Mouse (Mus musculus): Measurements from ENCODE around the gene Kcnk16. TPM values are rescaled to one million over a fixed set of nuclear protein-coding genes. Genes with fewer than 3 reads are reported as not detected.

Kcnk16 gene
- polyA plus RNA-seq, 1 experiment from 2014 or later: 0.12 TPM

GRCm38 (mm10) chr14:20229437-20229836 is 39.6 kb downstream of the Kcnk16 start:
- no peak overlapping the region for H3K4me2 ChIP-seq (replicated peaks)
- 0 out of 2 replicates have a peak, but pooled peaks cover 2% of the 10 kb centered on the region for H3K4me1 ChIP-seq
- H3K27me3 ChIP-seq: no peaks in the 10 kb centered on the region
- no peak overlapping the region for H3K27ac ChIP-seq (replicated peaks)
- H3K36me3 ChIP-seq: no peaks in the 10 kb centered on the region
- WGBS: 76% methylated on average over 6 of the region's 6 CpGs
- ATAC-seq (ENCODE audit: insufficient number of reproducible peaks, low FRiP score, low TSS enrichment, low read depth): no peak
- H3K4me3 ChIP-seq (replicated peaks): no peak overlapping the region
- no peak overlapping the region for H3K9ac ChIP-seq
- H3K9me3 ChIP-seq (replicated peaks): no peaks in the 10 kb centered on the region

GRCm38 (mm10) chr14:20228336-20228735 is 40.7 kb downstream of the Kcnk16 start:
- H3K9me3 ChIP-seq (replicated peaks): no peaks in the 10 kb centered on the region
- no peak overlapping the region for H3K4me3 ChIP-seq (replicated peaks)
- 44% methylated on average over 4 of the region's 4 CpGs for WGBS
- 0 out of 2 replicates have a peak, but pooled peaks cover 6% of the 10 kb centered on the region for H3K4me1 ChIP-seq
- no peak overlapping the region for H3K27ac ChIP-seq (replicated peaks)
- H3K9ac ChIP-seq: no peak overlapping the region
- no peak overlapping the region for H3K4me2 ChIP-seq (replicated peaks)
- H3K27me3 ChIP-seq: no peaks in the 10 kb centered on the region
- no peak for ATAC-seq (ENCODE audit: insufficient number of reproducible peaks, low FRiP score, low TSS enrichment, low read depth)
- no peaks in the 10 kb centered on the region for H3K36me3 ChIP-seq

GRCm38 (mm10) chr14:20226982-20227381 is 42.0 kb downstream of the Kcnk16 start:
- Histone ChIP-seq H3K9me3 (replicated peaks) (no peaks in the 10 kb centered on the region), H3K27me3 (no peaks in the 10 kb centered on the region), H3K36me3 (no peaks in the 10 kb centered on the region), H3K27ac (replicated peaks) (no peak overlapping the region), H3K4me3 (replicated peaks) (no peak overlapping the region), H3K4me1 (0 out of 2 replicates have a peak, but pooled peaks cover 6% of the 10 kb centered on the region), H3K4me2 (replicated peaks) (no peak overlapping the region), H3K9ac (no peak overlapping the region)
- WGBS: 43% methylated on average over 2 of the region's 2 CpGs
- ATAC-seq (ENCODE audit: insufficient number of reproducible peaks, low FRiP score, low TSS enrichment, low read depth): no peak

- Histone ChIP-seq H3K4me1 (0 out of 2 replicates have a peak, but pooled peaks cover 6% of the 10 kb centered on the region), H3K9ac (no peak overlapping the region), H3K9me3 (replicated peaks) (no peaks in the 10 kb centered on the region), H3K4me3 (replicated peaks) (no peak overlapping the region), H3K36me3 (no peaks in the 10 kb centered on the region), H3K4me2 (replicated peaks) (no peak overlapping the region), H3K27ac (replicated peaks) (no peak overlapping the region), H3K27me3 (no peaks in the 10 kb centered on the region)
- WGBS: 55% methylated on average over 7 of the region's 7 CpGs
- ATAC-seq (ENCODE audit: insufficient number of reproducible peaks, low FRiP score, low TSS enrichment, low read depth): no peak
Measured at GRCm38 (mm10) chr14:20226488-20226887, 42.5 kb downstream of the Kcnk16 start.

- Histone ChIP-seq H3K27ac (replicated peaks) (no peak overlapping the region), H3K27me3 (no peaks in the 10 kb centered on the region), H3K9ac (no peak overlapping the region), H3K4me3 (replicated peaks) (no peak overlapping the region), H3K36me3 (no peaks in the 10 kb centered on the region), H3K4me1 (0 out of 2 replicates have a peak, but pooled peaks cover 6% of the 10 kb centered on the region), H3K4me2 (replicated peaks) (no peak overlapping the region), H3K9me3 (replicated peaks) (no peaks in the 10 kb centered on the region)
- WGBS: 50% methylated on average over 4 of the region's 4 CpGs
- ATAC-seq (ENCODE audit: insufficient number of reproducible peaks, low FRiP score, low TSS enrichment, low read depth): no peak
Measured at GRCm38 (mm10) chr14:20225525-20225924, 43.5 kb downstream of the Kcnk16 start.

- Histone ChIP-seq H3K27me3 (no peaks in the 10 kb centered on the region), H3K9ac (no peak overlapping the region), H3K4me2 (replicated peaks) (no peak overlapping the region), H3K4me1 (0 out of 2 replicates have a peak, but pooled peaks cover 6% of the 10 kb centered on the region), H3K9me3 (replicated peaks) (no peaks in the 10 kb centered on the region), H3K27ac (replicated peaks) (no peak overlapping the region), H3K4me3 (replicated peaks) (no peak overlapping the region), H3K36me3 (no peaks in the 10 kb centered on the region)
- ATAC-seq (ENCODE audit: insufficient number of reproducible peaks, low FRiP score, low TSS enrichment, low read depth): no peak; the same call in 1 of the 2 replicates
- 61% methylated on average over 10 of the region's 10 CpGs for WGBS
Measured at GRCm38 (mm10) chr14:20224576-20225218, 44.3 kb downstream of the Kcnk16 start.

- ATAC-seq (ENCODE audit: insufficient number of reproducible peaks, low FRiP score, low TSS enrichment, low read depth): no peak
- 30% methylated on average over 4 of the region's 4 CpGs for WGBS
- no peaks in the 10 kb centered on the region for H3K36me3 ChIP-seq
Measured at GRCm38 (mm10) chr14:20224163-20224562, 44.8 kb downstream of the Kcnk16 start.

GRCm38 (mm10) chr14:20223253-20223652 is 45.7 kb downstream of the Kcnk16 start:
- H3K27me3 ChIP-seq: no peaks in the 10 kb centered on the region
- 0 out of 2 replicates have a peak, but pooled peaks cover 6% of the 10 kb centered on the region for H3K4me1 ChIP-seq
- no peak for ATAC-seq (ENCODE audit: insufficient number of reproducible peaks, low FRiP score, low TSS enrichment, low read depth)
- WGBS: 83% methylated on average over 5 of the region's 5 CpGs
- no peaks in the 10 kb centered on the region for H3K9me3 ChIP-seq (replicated peaks)
- no peak overlapping the region for H3K4me3 ChIP-seq (replicated peaks)
- no peaks in the 10 kb centered on the region for H3K36me3 ChIP-seq
- H3K4me2 ChIP-seq (replicated peaks): no peak overlapping the region
- H3K27ac ChIP-seq (replicated peaks): no peak overlapping the region
- no peak overlapping the region for H3K9ac ChIP-seq

More at GRCm38 (mm10) chr14:20224163-20224562, 44.8 kb downstream of the Kcnk16 start:
- H3K4me2 ChIP-seq (replicated peaks): no peak overlapping the region
- no peak overlapping the region for H3K27ac ChIP-seq (replicated peaks)
- H3K9me3 ChIP-seq (replicated peaks): no peaks in the 10 kb centered on the region
- H3K9ac ChIP-seq: no peak overlapping the region
- no peaks in the 10 kb centered on the region for H3K27me3 ChIP-seq
- H3K4me3 ChIP-seq (replicated peaks): no peak overlapping the region
- H3K4me1 ChIP-seq: 0 out of 2 replicates have a peak, but pooled peaks cover 6% of the 10 kb centered on the region

- H3K9ac ChIP-seq: no peak overlapping the region
- no peak overlapping the region for H3K4me2 ChIP-seq (replicated peaks)
- H3K4me1 ChIP-seq: 0 out of 2 replicates have a peak, but pooled peaks cover 6% of the 10 kb centered on the region
- 41% methylated on average over 7 of the region's 7 CpGs for WGBS
- no peaks in the 10 kb centered on the region for H3K27me3 ChIP-seq
- no peak overlapping the region for H3K27ac ChIP-seq (replicated peaks)
- H3K4me3 ChIP-seq (replicated peaks): no peak overlapping the region
- H3K9me3 ChIP-seq (replicated peaks): no peaks in the 10 kb centered on the region
- H3K36me3 ChIP-seq: no peaks in the 10 kb centered on the region
- no peak for ATAC-seq (ENCODE audit: insufficient number of reproducible peaks, low FRiP score, low TSS enrichment, low read depth)
Measured at GRCm38 (mm10) chr14:20221083-20221482, 47.9 kb downstream of the Kcnk16 start.

GRCm38 (mm10) chr14:20219849-20220248 is 49.1 kb downstream of the Kcnk16 start:
- H3K4me2 ChIP-seq (replicated peaks): no peak overlapping the region
- H3K36me3 ChIP-seq: no peaks in the 10 kb centered on the region
- ATAC-seq (ENCODE audit: insufficient number of reproducible peaks, low FRiP score, low TSS enrichment, low read depth): no peak
- WGBS: 74% methylated on average over 1 of the region's 1 CpGs
- no peak overlapping the region for H3K27ac ChIP-seq (replicated peaks)
- no peak overlapping the region for H3K4me3 ChIP-seq (replicated peaks)
- H3K9me3 ChIP-seq (replicated peaks): no peaks in the 10 kb centered on the region
- no peaks in the 10 kb centered on the region for H3K27me3 ChIP-seq
- H3K4me1 ChIP-seq: 0 out of 2 replicates have a peak, but pooled peaks cover 6% of the 10 kb centered on the region
- H3K9ac ChIP-seq: no peak overlapping the region

GRCm38 (mm10) chr14:20217299-20217864 is 51.6 kb downstream of the Kcnk16 start:
- WGBS: 39% methylated on average over 3 of the region's 3 CpGs
- Histone ChIP-seq H3K4me1 (no peaks in the 10 kb centered on the region), H3K4me2 (replicated peaks) (no peak overlapping the region), H3K27ac (replicated peaks) (no peak overlapping the region), H3K36me3 (no peaks in the 10 kb centered on the region), H3K9me3 (replicated peaks) (no peaks in the 10 kb centered on the region), H3K27me3 (no peaks in the 10 kb centered on the region), H3K9ac (no peak overlapping the region), H3K4me3 (replicated peaks) (no peak overlapping the region)
- ATAC-seq (ENCODE audit: insufficient number of reproducible peaks, low FRiP score, low TSS enrichment, low read depth): no peak

Measured in embryonic facial prominence, embryonic 15.5 days (tissue).